8 mouse cellular contexts compared by ENCODE assay signal in the genomic region with DNA sequence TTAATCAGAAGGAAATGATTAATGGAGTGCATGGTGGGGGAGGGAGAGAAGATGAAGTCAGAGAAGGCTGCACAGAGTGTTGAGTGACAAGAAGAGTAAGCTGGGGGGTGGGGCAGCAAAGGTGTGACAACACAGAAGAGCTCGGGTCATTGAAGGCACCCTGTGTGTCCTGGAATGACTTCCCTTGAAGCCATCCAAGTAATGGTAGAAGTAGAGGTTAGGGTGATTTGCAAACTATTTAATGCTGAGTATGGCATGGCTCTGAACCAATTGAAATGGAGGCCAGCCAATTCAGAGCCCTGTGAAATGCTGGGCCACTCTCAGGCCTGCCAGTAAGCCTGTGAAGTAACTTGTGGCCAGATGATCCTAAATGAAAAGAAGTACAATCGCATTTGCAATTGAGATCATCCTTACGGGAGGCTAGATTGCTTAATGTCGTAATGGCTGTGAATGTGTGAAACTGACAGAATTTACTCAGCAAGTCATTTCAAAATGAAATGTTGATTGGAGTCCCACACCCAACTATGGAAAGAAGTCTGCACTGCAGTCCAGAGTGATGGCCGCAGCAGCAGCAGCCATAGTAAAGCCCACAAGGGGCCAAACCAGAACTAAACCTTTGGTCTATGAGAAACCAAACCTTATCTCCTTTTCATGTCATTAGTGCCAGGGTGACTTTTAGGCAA.
DNase-seq lines count a peak whose midpoint lies in the region; ATAC-seq lines count a peak whose summit lies in the region.

No protein-coding gene starts in this region.

- H3K9me3 ChIP-seq in lung, embryonic 16.5 days (ENCODE audit: control insufficient read depth, low read length): no peaks in the 10 kb centered on the region

- H3K27ac ChIP-seq in lung, embryonic 16.5 days (ENCODE audit: low read length): no peak overlapping the region

- peak; percentile 65; the same call in 1 of the 2 replicates for ATAC-seq in lung, embryonic 16.5 days (ENCODE audit: low read depth)

- WGBS in lung, embryonic 16.5 days: 50% methylated on average over 5 of the region's 5 CpGs

- no peak overlapping the region for H3K4me2 ChIP-seq in lung, embryonic 16.5 days (ENCODE audit: low read depth, low read length)

- no peaks in the 10 kb centered on the region for H3K4me1 ChIP-seq in lung, embryonic 16.5 days (replicated peaks; ENCODE audit: control insufficient read depth, insufficient read depth, low read length)

- peak; percentile 18 for DNase-seq in embryo, embryonic 10.5 days (ENCODE audit: low spot score)
- no peak for DNase-seq in embryo, embryonic 9.5 days (ENCODE audit: extremely low spot score)
- no peak for DNase-seq in lung, postnatal 25 days (ENCODE audit: low spot score)
- peak; percentile 48 for DNase-seq in gastrocnemius, postnatal 25 days
- DNase-seq in skeletal muscle tissue, adult 2 months (ENCODE audit: low read depth, low spot score): peak; percentile 48
- no peak for DNase-seq in urinary bladder, adult 18-20 months (ENCODE audit: low spot score in 2 of 2)
- DNase-seq in ovary, postnatal 14 days (ENCODE audit: low spot score): no peak

- H3K27me3 ChIP-seq in lung, embryonic 16.5 days (ENCODE audit: control insufficient read depth, insufficient read depth, low read depth, low read length): no peaks in the 10 kb centered on the region

- H3K4me3 ChIP-seq in lung, embryonic 16.5 days (ENCODE audit: low read length): no peak overlapping the region

- H3K36me3 ChIP-seq in lung, embryonic 16.5 days (ENCODE audit: control insufficient read depth, insufficient read depth, low read length): no peaks in the 10 kb centered on the region

- H3K9ac ChIP-seq in lung, embryonic 16.5 days (ENCODE audit: low read length): no peak overlapping the region

Comparison
In these comparisons a context has a peak if more than half of its experiments do, and no peak if none do; other contexts are left out.
1. DNase-seq: peak in embryo, embryonic 10.5 days (single experiment), gastrocnemius, postnatal 25 days (single experiment) and skeletal muscle tissue, adult 2 months (single experiment); none in embryo, embryonic 9.5 days (single experiment), lung, postnatal 25 days (single experiment), urinary bladder, adult 18-20 months (0 of 2) and ovary, postnatal 14 days (single experiment).